Mouse (Mus musculus): Measurements from ENCODE around the gene Naa80.

DNA sequence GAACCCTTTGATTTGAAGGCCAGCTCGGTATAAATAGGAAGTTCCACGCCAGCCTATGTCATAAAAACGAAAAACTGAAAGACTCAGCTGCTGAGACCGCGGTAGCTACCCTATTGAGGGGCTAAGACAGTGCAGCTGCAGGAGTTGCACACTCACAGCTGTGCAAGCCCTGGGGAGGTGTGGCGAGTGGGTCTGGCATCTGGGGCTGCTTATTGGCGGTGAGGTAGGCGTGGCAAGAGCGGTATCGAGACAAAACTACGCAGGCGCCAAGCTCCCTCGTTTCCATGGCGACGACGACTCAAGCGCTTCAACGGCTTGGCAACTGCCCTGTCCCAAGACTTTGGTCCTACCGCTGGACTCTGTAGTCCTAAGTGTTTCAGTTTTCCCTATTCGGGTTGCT is 31.7 kb upstream of the Naa80 start, which contains the start of gene Zmynd10:
- TF ChIP-seq CTCF (IDR thresholded peaks at IDR 0.05; ENCODE audit: extremely low read depth, insufficient read depth, insufficient read length, insufficient replicate concordance) = no peak
- no peak for TF ChIP-seq POLR2A (IDR thresholded peaks at IDR 0.05; ENCODE audit: low read depth, low read length)
